Comparison of ENCODE assay signal across 10 mouse cellular contexts in genomic region chr4:54328711-54329427, GRCm38 (mm10).
A peak's percentile ranks its signal among the peaks of the same experiment; 100 is the strongest.
DNase-seq lines count a peak whose midpoint lies in the region; ATAC-seq and TF ChIP-seq lines count a peak whose summit lies in the region.
"Had no signal": no experiment of that assay in that cellular context is flagged by ENCODE, and none has a peak within 500 bp of the region (broad histone marks: within the 10 kb centered on the region; RNA-seq: fewer than 3 reads in every experiment).

No protein-coding gene starts in this region.

- WGBS in lung, embryonic 14.5 days = 72% methylated on average over 17 of the region's 17 CpGs
- WGBS in embryonic facial prominence, embryonic 13.5 days = 61% methylated on average over 17 of the region's 17 CpGs
- WGBS in hindbrain, postnatal 0 days = 37% methylated on average over 17 of the region's 17 CpGs

- H3K4me3 ChIP-seq in lung, embryonic 14.5 days (ENCODE audit: low read depth, low read length) = no peak overlapping the region
- H3K4me3 ChIP-seq in embryonic facial prominence, embryonic 13.5 days = no peak overlapping the region
- H3K4me3 ChIP-seq in hindbrain, postnatal 0 days (ENCODE audit: low read length) = no peak overlapping the region

- no peak overlapping the region for H3K4me2 ChIP-seq in lung, embryonic 14.5 days
- no peak overlapping the region; the same call in 1 of the 2 replicates for H3K4me2 ChIP-seq in embryonic facial prominence, embryonic 13.5 days
- H3K4me2 ChIP-seq in hindbrain, postnatal 0 days (ENCODE audit: low read depth, low read length) = peak overlapping the region; percentile 38

- TF ChIP-seq CTCF in lung, embryonic 14.5 days (IDR thresholded peaks at IDR 0.05; ENCODE audit: low read depth) = peak; percentile 24; the same call in 1 of the 2 replicates
- peak; percentile 63 for TF ChIP-seq CTCF in hindbrain, postnatal 0 days (IDR thresholded peaks at IDR 0.05; ENCODE audit: low read depth)

- H3K36me3 ChIP-seq in lung, embryonic 14.5 days (ENCODE audit: insufficient read depth) = no peaks in the 10 kb centered on the region
- no peaks in the 10 kb centered on the region for H3K36me3 ChIP-seq in embryonic facial prominence, embryonic 13.5 days
- no peaks in the 10 kb centered on the region for H3K36me3 ChIP-seq in hindbrain, postnatal 0 days (ENCODE audit: insufficient read depth, low read length)

- DNase-seq in lung, embryonic 14.5 days = peak; percentile 32
- DNase-seq in lung, postnatal 25 days (ENCODE audit: low spot score) = no peak
- peak; percentile 70 for DNase-seq in hindbrain, postnatal 0 days (ENCODE audit: low spot score)
- DNase-seq in right cerebral cortex, postnatal 4 days = peak; percentile 46
- no peak for DNase-seq in Muller cell, postnatal 12 days (ENCODE audit: inconsistent ontology term)
- no peak for DNase-seq in lung, adult 18-20 months
- DNase-seq: cerebellum, adult 9-10 months; heart, adult 18-20 months; kidney, postnatal 36 days had no signal

- no peaks in the 10 kb centered on the region for H3K27me3 ChIP-seq in lung, embryonic 14.5 days (ENCODE audit: insufficient read depth, low read length)
- no peaks in the 10 kb centered on the region for H3K27me3 ChIP-seq in embryonic facial prominence, embryonic 13.5 days
- no peaks in the 10 kb centered on the region for H3K27me3 ChIP-seq in hindbrain, postnatal 0 days (ENCODE audit: insufficient read depth, low read length)

- H3K4me1 ChIP-seq in lung, embryonic 14.5 days (ENCODE audit: insufficient read depth) = no peaks in the 10 kb centered on the region; the same call in 1 of the 2 replicates
- H3K4me1 ChIP-seq in embryonic facial prominence, embryonic 13.5 days = peaks cover 51% of the 10 kb centered on the region
- peaks cover 13% of the 10 kb centered on the region for H3K4me1 ChIP-seq in hindbrain, postnatal 0 days (ENCODE audit: insufficient read depth, low read length)

- H3K27ac ChIP-seq in lung, embryonic 14.5 days (ENCODE audit: low read depth) = no peak overlapping the region
- H3K27ac ChIP-seq in embryonic facial prominence, embryonic 13.5 days = peak overlapping the region; percentile 44; the same call in 1 of the 2 replicates
- no peak overlapping the region for H3K27ac ChIP-seq in hindbrain, postnatal 0 days

- ATAC-seq in lung, embryonic 14.5 days (ENCODE audit: insufficient read depth) = no peak
- no peak for ATAC-seq in embryonic facial prominence, embryonic 13.5 days (ENCODE audit: insufficient number of reproducible peaks, insufficient read depth, low FRiP score, low TSS enrichment, low read depth)
- peak; percentile 74 for ATAC-seq in hindbrain, postnatal 0 days

- H3K9me3 ChIP-seq in lung, embryonic 14.5 days (ENCODE audit: low read depth, low read length) = no peaks in the 10 kb centered on the region
- H3K9me3 ChIP-seq in embryonic facial prominence, embryonic 13.5 days = no peaks in the 10 kb centered on the region
- no peaks in the 10 kb centered on the region for H3K9me3 ChIP-seq in hindbrain, postnatal 0 days (ENCODE audit: low read length)

- H3K9ac ChIP-seq in lung, embryonic 14.5 days = no peak overlapping the region
- H3K9ac ChIP-seq in embryonic facial prominence, embryonic 13.5 days = no peak overlapping the region
- no peak overlapping the region for H3K9ac ChIP-seq in hindbrain, postnatal 0 days (replicated peaks; ENCODE audit: low read length)

Comparison
In these comparisons a context has a peak if more than half of its experiments do, and no peak if none do; other contexts are left out.
1. DNase-seq: peak in lung, embryonic 14.5 days (single experiment), hindbrain, postnatal 0 days (single experiment) and right cerebral cortex, postnatal 4 days (single experiment); none in lung, postnatal 25 days (single experiment), Muller cell, postnatal 12 days (single experiment) and lung, adult 18-20 months (0 of 2).